Mouse (Mus musculus): ENCODE measurements around the gene Ablim1. TPM values are rescaled to one million over a fixed set of nuclear protein-coding genes. Genes with fewer than 3 reads are reported as not detected.

The Ablim1 gene
- total RNA-seq, 2 experiments from 2014 or later, result 38.5 to 56.1 TPM

GRCm38 (mm10) chr19:56983757-56984156 is 331.0 kb downstream of the Ablim1 start:
- no peak for DNase-seq
- Histone ChIP-seq H3K27ac (peak overlapping the region; percentile 61), H3K4me3 (no peak overlapping the region)
- intact Hi-C loops (cut with DNase I), result no loop called here
- TF ChIP-seq CTCF (IDR thresholded peaks at IDR 0.05), result no peak

Other genes starting within 250 kb of the Ablim1 start
- gene Fam160b1, start 45.8 kb upstream of the Ablim1 start, total RNA-seq (2021), result 10 to 100 TPM; 12.0 to 17.4 TPM
- 1 to 10 TPM; 3.8 to 6.9 TPM for gene Trub1, start 138.0 kb upstream of the Ablim1 start, total RNA-seq (2021)